Mouse (Mus musculus): ENCODE measurements at regions not wholly inside any gene's neighbourhood (a gene's known extent, or its start where the extent isn't known, plus 50 kb on each side); places are given as distances from the start of the nearest gene placed in this dataset.

DNA sequence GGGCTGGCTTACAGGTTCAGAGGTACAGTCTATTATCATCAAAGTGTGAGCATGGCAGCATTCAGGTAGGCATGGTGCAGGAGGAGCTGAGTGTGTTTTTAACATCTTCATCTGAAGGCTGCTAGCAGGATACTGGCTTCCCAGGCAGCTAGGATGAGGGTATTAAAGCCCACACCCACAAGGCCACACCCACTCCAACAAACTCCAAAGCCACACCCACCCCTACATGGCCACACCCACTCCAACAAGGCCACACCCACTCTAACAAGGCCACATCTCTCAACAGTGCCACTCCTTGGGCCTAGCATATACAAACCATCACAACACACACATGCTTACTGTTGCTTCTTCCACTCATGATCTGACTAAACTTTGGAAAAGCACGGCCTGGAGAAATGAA is 172.5 kb downstream of the Msrb3 start:
- peaks cover 72% of the 10 kb centered on the region for H3K9me3 ChIP-seq (replicated peaks; ENCODE audit: low read length)
- TF ChIP-seq MEF2A (IDR thresholded peaks at IDR 0.05; ENCODE audit: borderline replicate concordance, low read depth, low read length) (no peak), USF2 (conservative IDR thresholded peaks at IDR 0.05; ENCODE audit: low read depth, low read length) (no peak), NRF1 (IDR thresholded peaks at IDR 0.05; ENCODE audit: low read depth, low read length) (no peak), JUND (conservative IDR thresholded peaks at IDR 0.05; ENCODE audit: low read depth, low read length) (no peak), CHD2 (IDR thresholded peaks at IDR 0.05; ENCODE audit: low read length) (no peak), MAX (IDR thresholded peaks at IDR 0.05; ENCODE audit: low read length) (no peak), ZC3H11A (IDR thresholded peaks at IDR 0.05; ENCODE audit: low read depth, low read length) (no peak), TCF12 (IDR thresholded peaks at IDR 0.05; ENCODE audit: low read depth, low read length) (no peak), MXI1 (IDR thresholded peaks at IDR 0.05; ENCODE audit: low read depth, low read length) (no peak), POLR2A (IDR thresholded peaks at IDR 0.05; ENCODE audit: low read depth, low read length) (no peak), MYC (IDR thresholded peaks at IDR 0.05; ENCODE audit: low read depth, low read length) (no peak), BHLHE40 (IDR thresholded peaks at IDR 0.05; ENCODE audit: low read depth, low read length) (no peak), ZMIZ1 (IDR thresholded peaks at IDR 0.05; ENCODE audit: low read depth, low read length) (no peak), UBTF (IDR thresholded peaks at IDR 0.05; ENCODE audit: low read depth, low read length) (no peak), NELFE (IDR thresholded peaks at IDR 0.05; ENCODE audit: low read depth, low read length) (no peak), IRF4 (IDR thresholded peaks at IDR 0.05; ENCODE audit: low read depth, low read length) (no peak), PAX5 (IDR thresholded peaks at IDR 0.05; ENCODE audit: low read length) (no peak), CHD1 (IDR thresholded peaks at IDR 0.05; ENCODE audit: low read depth, low read length) (no peak), ZKSCAN1 (IDR thresholded peaks at IDR 0.05; ENCODE audit: borderline replicate concordance, low read depth, low read length) (no peak), SIN3A (IDR thresholded peaks at IDR 0.05; ENCODE audit: low read length) (no peak)
- DNase-seq (ENCODE audit: extremely low read depth): no peak
- H3K4me1 ChIP-seq (ENCODE audit: control insufficient read depth in 1 of 2, insufficient read depth in 2 of 2): no peaks in the 10 kb centered on the region
- no peaks in the 10 kb centered on the region for H3K79me2 ChIP-seq (replicated peaks; ENCODE audit: control insufficient read depth, extremely low read depth, insufficient read depth, poor library complexity, severe bottlenecking)
- no peak overlapping the region for H3K27ac ChIP-seq (ENCODE audit: insufficient read depth, low read depth)
- H3K27me3 ChIP-seq (replicated peaks): no peaks in the 10 kb centered on the region
- dilution Hi-C loops (cut with MboI; ENCODE audit: extremely low pct_ligation_motif_present, extremely low pct_unique_long_range_greater_than_20kb, low sequenced_read_pairs) (no loop called here), in situ Hi-C loops (cut with MboI; ENCODE audit: low pct_ligation_motif_present, low pct_unique_long_range_greater_than_20kb, low sequenced_read_pairs) (no loop called here)
- no peak overlapping the region for H3K4me3 ChIP-seq (replicated peaks in 1 of 3; ENCODE audit: low read depth in 2 of 3, low read length in 2 of 3, poor library complexity in 1 of 3)
- H3K4me2 ChIP-seq (ENCODE audit: insufficient read depth, low read depth, poor library complexity, severe bottlenecking): no peak overlapping the region
- no peaks in the 10 kb centered on the region for H3K36me3 ChIP-seq (replicated peaks in 1 of 2; ENCODE audit: control insufficient read depth in 1 of 2, insufficient read depth in 1 of 2, low read length in 1 of 2)
- no peak overlapping the region for H3K9ac ChIP-seq (ENCODE audit: insufficient read depth, low read depth)

DNA sequence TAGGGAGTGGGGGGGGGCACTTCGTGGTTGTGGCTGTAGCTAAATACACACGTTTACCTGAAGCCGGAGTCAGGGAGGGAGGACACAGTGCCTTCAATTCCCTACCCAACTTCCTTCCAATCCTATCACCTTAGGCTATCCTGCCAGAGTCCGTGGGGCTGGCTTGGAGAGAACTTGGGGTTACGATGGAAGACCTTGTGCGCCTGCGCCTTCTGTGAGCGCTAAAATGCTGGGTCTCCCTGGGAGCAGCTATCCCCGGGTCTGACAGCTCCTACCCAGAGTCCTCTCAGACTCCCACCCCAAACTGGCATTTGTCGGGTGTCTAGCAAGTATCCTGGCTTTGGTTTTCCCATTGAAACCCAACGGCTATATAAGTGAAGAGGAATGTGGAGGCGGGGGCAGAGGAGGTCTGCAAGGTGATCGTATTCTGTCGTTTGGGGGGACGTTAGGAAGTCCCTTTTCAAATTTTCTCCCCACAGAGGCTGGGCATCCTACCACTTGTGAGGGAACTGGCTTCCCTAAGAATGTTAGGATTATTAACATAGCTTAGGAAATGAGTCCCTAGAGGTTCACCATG is 176.9 kb downstream of the Msrb3 start:
- peaks cover 82% of the 10 kb centered on the region for H3K9me3 ChIP-seq (replicated peaks; ENCODE audit: low read length)
- H3K27me3 ChIP-seq (replicated peaks): no peaks in the 10 kb centered on the region
- H3K9ac ChIP-seq (ENCODE audit: insufficient read depth, low read depth): no peak overlapping the region
- H3K27ac ChIP-seq (ENCODE audit: insufficient read depth, low read depth): no peak overlapping the region
- H3K79me2 ChIP-seq (replicated peaks; ENCODE audit: control insufficient read depth, extremely low read depth, insufficient read depth, poor library complexity, severe bottlenecking): no peaks in the 10 kb centered on the region
- no peaks in the 10 kb centered on the region for H3K4me1 ChIP-seq (ENCODE audit: control insufficient read depth in 1 of 2, insufficient read depth in 2 of 2)
- no peaks in the 10 kb centered on the region for H3K36me3 ChIP-seq (replicated peaks in 1 of 2; ENCODE audit: control insufficient read depth in 1 of 2, insufficient read depth in 1 of 2, low read length in 1 of 2)
- in situ Hi-C loops (cut with MboI; ENCODE audit: low pct_ligation_motif_present, low pct_unique_long_range_greater_than_20kb, low sequenced_read_pairs) (no loop called here), dilution Hi-C loops (cut with MboI; ENCODE audit: extremely low pct_ligation_motif_present, extremely low pct_unique_long_range_greater_than_20kb, low sequenced_read_pairs) (no loop called here)
- no peak overlapping the region for H3K4me2 ChIP-seq (ENCODE audit: insufficient read depth, low read depth, poor library complexity, severe bottlenecking)
- H3K4me3 ChIP-seq (replicated peaks in 1 of 3; ENCODE audit: low read depth in 2 of 3, low read length in 2 of 3, poor library complexity in 1 of 3): no peak overlapping the region
- no peak for TF ChIP-seq EP300 (IDR thresholded peaks at IDR 0.05; ENCODE audit: low read length)
- no peak for TF ChIP-seq MAX (IDR thresholded peaks at IDR 0.05; ENCODE audit: low read length)
- TF ChIP-seq ELF1 (IDR thresholded peaks at IDR 0.05; ENCODE audit: low read depth, low read length): no peak
- TF ChIP-seq RCOR1 (conservative IDR thresholded peaks at IDR 0.05; ENCODE audit: low read depth, low read length): no peak
- TF ChIP-seq MAZ (IDR thresholded peaks at IDR 0.05; ENCODE audit: low read depth, low read length): no peak
- TF ChIP-seq UBTF (IDR thresholded peaks at IDR 0.05; ENCODE audit: low read depth, low read length): no peak
- TF ChIP-seq PAX5 (IDR thresholded peaks at IDR 0.05; ENCODE audit: low read length): no peak
- TF ChIP-seq USF1 (IDR thresholded peaks at IDR 0.05; ENCODE audit: low read depth, low read length): no peak
- no peak for DNase-seq (ENCODE audit: extremely low read depth)

Measured in CH12.LX (cell line).